Comparison of ENCODE assay signal across 22 mouse cellular contexts in the genomic region with DNA sequence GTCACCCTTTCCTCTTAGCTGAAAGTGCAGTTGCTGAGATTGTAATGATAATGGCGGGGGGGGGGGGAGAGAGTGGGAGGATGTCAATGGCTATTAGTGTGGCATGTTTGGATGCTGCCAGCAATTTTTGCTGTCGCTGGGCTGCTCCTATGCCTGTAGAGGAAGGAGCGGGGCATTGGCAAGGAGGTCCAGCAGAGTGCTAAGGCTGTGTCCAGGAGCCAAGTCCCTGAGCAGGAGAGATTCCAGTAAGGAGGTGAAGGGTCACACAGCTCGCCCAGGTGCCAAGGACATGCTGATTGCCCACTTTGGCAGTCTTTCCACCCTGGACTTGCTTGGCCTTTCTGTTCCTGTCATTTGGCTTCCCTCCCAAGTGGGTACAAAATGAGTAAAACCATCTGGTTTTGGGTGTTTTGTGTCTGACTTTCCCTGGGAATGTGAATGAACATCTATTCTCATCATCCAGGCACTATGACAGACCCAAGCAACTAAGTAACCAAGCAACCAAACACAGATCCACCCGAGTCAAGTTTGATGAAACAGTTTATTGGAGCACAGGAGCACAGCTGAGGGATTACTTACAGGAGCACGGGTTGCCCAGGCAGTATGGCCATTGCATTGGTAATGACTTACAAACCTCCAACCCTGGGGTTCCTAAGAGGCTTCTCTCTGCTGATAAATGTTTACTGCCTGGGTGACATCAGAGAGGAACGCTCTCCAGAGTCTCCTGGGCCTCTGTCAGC. TPM values are rescaled to one million over a fixed set of nuclear protein-coding genes. Genes with fewer than 3 reads are reported as not detected.
DNase-seq lines count a peak whose midpoint lies in the region; ATAC-seq lines count a peak whose summit lies in the region.
"Not testable (repeated sequence)": the region's sequence is repeated elsewhere in the genome, so short reads cannot be mapped to it uniquely, and the experiment has no call there.
"Had no signal": no experiment of that assay in that cellular context is flagged by ENCODE, and none has a peak within 500 bp of the region (broad histone marks: within the 10 kb centered on the region; RNA-seq: fewer than 3 reads in every experiment).

No protein-coding gene starts in this region.

- WGBS in hindbrain, embryonic 16.5 days, result 45% methylated on average over 5 of the region's 7 CpGs

- not testable (repeated sequence) for H3K4me1 ChIP-seq in hindbrain, embryonic 16.5 days (ENCODE audit: control insufficient read depth, insufficient read depth, low read depth, low read length)

- not testable (repeated sequence) for H3K27ac ChIP-seq in hindbrain, embryonic 16.5 days (ENCODE audit: low read depth, low read length)

- intact Hi-C loops in gastrocnemius, postnatal 14 days (cut with DNase I; ENCODE audit: low total_unique reads), result not testable (repeated sequence)

- not testable (repeated sequence) for H3K36me3 ChIP-seq in hindbrain, embryonic 16.5 days (ENCODE audit: control insufficient read depth, insufficient read depth, low read length)

- not testable (repeated sequence) for H3K27me3 ChIP-seq in hindbrain, embryonic 16.5 days (replicated peaks; ENCODE audit: control insufficient read depth, insufficient read depth, low read length)

- peak; percentile 91 for ATAC-seq in hindbrain, embryonic 16.5 days

- H3K9ac ChIP-seq in hindbrain, embryonic 16.5 days (ENCODE audit: low read depth, low read length), result not testable (repeated sequence)

- peak; percentile 52 for DNase-seq in adrenal gland, postnatal 14 days
- peak; percentile 27 for DNase-seq in cerebellum, adult 9-11 months
- DNase-seq in gastrocnemius, postnatal 14 days, result peak; percentile 7
- DNase-seq in kidney, postnatal 25 days, result peak; percentile 46 to 78
- DNase-seq in layer of hippocampus, postnatal 14 days (ENCODE audit: low spot score in 2 of 2), result peak; percentile 43 to 80
- DNase-seq in lung, postnatal 36 days, result peak; percentile 4
- peak; percentile 44 for DNase-seq in testis, postnatal 10 days (ENCODE audit: low spot score)

- not testable (repeated sequence) for H3K9me3 ChIP-seq in hindbrain, embryonic 16.5 days (ENCODE audit: control insufficient read depth, low read length)

- H3K4me2 ChIP-seq in hindbrain, embryonic 16.5 days (ENCODE audit: low read length), result not testable (repeated sequence)

- not testable (repeated sequence) for H3K4me3 ChIP-seq in hindbrain, embryonic 16.5 days (ENCODE audit: low read length)

RNA-seq across cellular contexts. Expression of gene Nat8f2, which starts 3.9 kb away (rescaled TPM):
- 0.64 and 3.5 TPM in 2 replicates for total RNA-seq in adrenal gland, postnatal 14 days (2021)
- under 1 TPM; 0.24 to 0.27 TPM for total RNA-seq in gastrocnemius, postnatal 14 days (2021)
- polyA plus RNA-seq in hindbrain, embryonic 16.5 days (2015; fragmentation: Nextera tagmentation; extraction: Ambion mirVana), result not detected in 2 replicates
- 1 to 10 TPM; 1.0 to 1.2 TPM for total RNA-seq in layer of hippocampus, postnatal 14 days (2021)
- total RNA-seq: heart, postnatal 4 days; megakaryocyte progenitor cell, adult 5-6 weeks had no signal
- polyA plus RNA-seq: C2C12; embryonic facial prominence, embryonic 14.5 days; forebrain, embryonic 16.5 days; heart, embryonic 14.5 days; limb, embryonic 13.5 days; liver, embryonic 14.5 days; midbrain, embryonic 12.5 days; neural tube, embryonic 13.5 days; stomach, embryonic 14.5 days had no signal

RNA-seq across cellular contexts. Expression of gene Nat8, which starts 33.2 kb away (rescaled TPM):
- 1.6 TPM in 2 replicates for total RNA-seq in adrenal gland, postnatal 14 days (2021)
- total RNA-seq in gastrocnemius, postnatal 14 days (2021), result not detected
- polyA plus RNA-seq in hindbrain, embryonic 16.5 days (2015; fragmentation: Nextera tagmentation; extraction: Ambion mirVana), result 0.23 TPM in 1 of 2 replicates, not detected in the other
- total RNA-seq in layer of hippocampus, postnatal 14 days (2021), result 1 to 10 TPM; 2.8 to 2.9 TPM
- total RNA-seq: heart, adult 18-20 months; heart, postnatal 4 days; megakaryocyte progenitor cell, adult 5-6 weeks had no signal
- polyA plus RNA-seq: C2C12; embryonic facial prominence, embryonic 14.5 days; forebrain, embryonic 16.5 days; heart, embryonic 14.5 days; limb, embryonic 13.5 days; lung, embryonic 15.5 days; midbrain, embryonic 12.5 days; neural tube, embryonic 13.5 days; stomach, embryonic 14.5 days had no signal

RNA-seq across cellular contexts. Expression of gene Nat8f4, which starts 39.6 kb away (rescaled TPM):
- 6.1 and 7.9 TPM in 2 replicates for total RNA-seq in adrenal gland, postnatal 14 days (2021)
- under 1 TPM; 0.33 to 0.74 TPM for total RNA-seq in gastrocnemius, postnatal 14 days (2021)
- polyA plus RNA-seq in hindbrain, embryonic 16.5 days (2015; fragmentation: Nextera tagmentation; extraction: Ambion mirVana), result 7.4 and 7.7 TPM in 2 replicates
- total RNA-seq in layer of hippocampus, postnatal 14 days (2021), result 1 to 10 TPM; 4.6 to 5.5 TPM

RNA-seq across cellular contexts. Expression of gene Nat8f5, which starts 44.3 kb away (rescaled TPM):
- 1.4 and 1.9 TPM in 2 replicates for total RNA-seq in adrenal gland, postnatal 14 days (2021)
- under 1 TPM in 1 of 2 experiments, not detected in 1; 0.35 TPM for total RNA-seq in gastrocnemius, postnatal 14 days (2021)
- 0.36 TPM in 1 of 2 replicates, not detected in the other for polyA plus RNA-seq in hindbrain, embryonic 16.5 days (2015; fragmentation: Nextera tagmentation; extraction: Ambion mirVana)
- total RNA-seq in layer of hippocampus, postnatal 14 days (2021), result 1 to 10 TPM; 4.6 to 4.8 TPM
- total RNA-seq: heart, adult 18-20 months; heart, postnatal 4 days; megakaryocyte progenitor cell, adult 5-6 weeks had no signal
- polyA plus RNA-seq: C2C12; embryonic facial prominence, embryonic 14.5 days; forebrain, embryonic 16.5 days; heart, embryonic 14.5 days; kidney, embryonic 15.5 days; limb, embryonic 13.5 days; liver, embryonic 14.5 days; lung, embryonic 15.5 days; midbrain, embryonic 12.5 days; stomach, embryonic 14.5 days had no signal

RNA-seq across cellular contexts. Expression of gene Nat8f6, which starts 44.3 kb away (rescaled TPM):
- total RNA-seq in adrenal gland, postnatal 14 days (2021), result 0.41 and 0.45 TPM in 2 replicates
- total RNA-seq in gastrocnemius, postnatal 14 days (2021), result not detected
- polyA plus RNA-seq in hindbrain, embryonic 16.5 days (2015; fragmentation: Nextera tagmentation; extraction: Ambion mirVana), result not detected in 2 replicates
- 1 to 10 TPM; 1.3 to 1.4 TPM for total RNA-seq in layer of hippocampus, postnatal 14 days (2021)
- total RNA-seq: heart, adult 18-20 months; heart, postnatal 4 days; megakaryocyte progenitor cell, adult 5-6 weeks had no signal
- polyA plus RNA-seq: C2C12; embryonic facial prominence, embryonic 14.5 days; forebrain, embryonic 16.5 days; heart, embryonic 14.5 days; kidney, embryonic 15.5 days; limb, embryonic 13.5 days; liver, embryonic 14.5 days; lung, embryonic 15.5 days; midbrain, embryonic 12.5 days; neural tube, embryonic 13.5 days; stomach, embryonic 14.5 days had no signal

Comparison
In these comparisons a context has a peak if more than half of its experiments do, and no peak if none do; other contexts are left out.
1. DNase-seq: peak in every context shown above with its lines; median percentile 62 in kidney, postnatal 25 days; 62 in layer of hippocampus, postnatal 14 days; 52 in adrenal gland, postnatal 14 days; 44 in testis, postnatal 10 days; 27 in cerebellum, adult 9-11 months; 7 in gastrocnemius, postnatal 14 days; 4 in lung, postnatal 36 days.